Mouse (Mus musculus): ENCODE measurements around the gene Chst2. TPM values are rescaled to one million over a fixed set of nuclear protein-coding genes. Genes with fewer than 3 reads are reported as not detected.

Chst2 gene
- polyA plus RNA-seq, 1 experiment from 2014 or later = 3.9 TPM

DNA sequence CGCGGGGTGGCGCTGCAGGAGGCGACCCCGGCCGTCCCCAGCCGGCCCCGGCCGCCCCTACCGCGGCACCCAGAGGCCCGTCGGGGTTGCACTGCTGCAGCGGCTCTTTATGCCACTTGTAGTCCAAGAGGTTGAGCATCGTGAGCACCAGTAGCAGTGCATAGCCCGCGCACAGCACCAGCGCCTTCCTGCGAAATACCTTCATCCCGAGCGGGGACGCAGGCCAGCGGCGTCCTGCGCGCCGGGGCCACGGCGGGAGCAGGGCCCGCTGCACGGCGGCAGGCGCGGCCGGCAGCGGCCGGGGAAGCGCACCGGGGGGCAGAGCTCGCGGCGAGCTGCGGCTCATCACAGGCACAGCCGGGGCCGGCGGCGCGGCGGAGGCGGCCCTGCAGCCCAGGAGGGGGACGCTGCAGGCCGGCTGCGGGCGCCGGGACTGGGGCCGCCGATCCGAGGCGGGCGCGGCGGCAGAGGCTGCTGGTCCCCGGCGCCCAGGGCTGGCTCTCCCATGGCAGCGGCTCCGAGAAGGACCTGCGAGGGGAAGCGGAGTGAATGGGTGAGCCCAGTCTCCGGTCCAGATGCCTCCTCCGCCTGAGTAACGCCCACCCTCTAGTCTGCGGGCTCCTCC is 464 bp downstream of the Chst2 start:
- Histone ChIP-seq H3K36me3 (replicated peaks) (0 out of 2 replicates have a peak, but pooled peaks cover 2% of the 10 kb centered on the region), H3K4me1 (peaks cover 37% of the 10 kb centered on the region), H3K27me3 (replicated peaks; ENCODE audit: low read depth, poor library complexity, severe bottlenecking) (peaks cover 41% of the 10 kb centered on the region), H3K27ac (replicated peaks) (peak overlapping the region; percentile 88), H3K9me3 (no peaks in the 10 kb centered on the region), H3K4me3 (peak overlapping the region; percentile 82)
- DNase-seq (ENCODE audit: low spot score) = peak; percentile 76
- under 1% methylated on average over 72 of the region's 72 CpGs for WGBS

DNA sequence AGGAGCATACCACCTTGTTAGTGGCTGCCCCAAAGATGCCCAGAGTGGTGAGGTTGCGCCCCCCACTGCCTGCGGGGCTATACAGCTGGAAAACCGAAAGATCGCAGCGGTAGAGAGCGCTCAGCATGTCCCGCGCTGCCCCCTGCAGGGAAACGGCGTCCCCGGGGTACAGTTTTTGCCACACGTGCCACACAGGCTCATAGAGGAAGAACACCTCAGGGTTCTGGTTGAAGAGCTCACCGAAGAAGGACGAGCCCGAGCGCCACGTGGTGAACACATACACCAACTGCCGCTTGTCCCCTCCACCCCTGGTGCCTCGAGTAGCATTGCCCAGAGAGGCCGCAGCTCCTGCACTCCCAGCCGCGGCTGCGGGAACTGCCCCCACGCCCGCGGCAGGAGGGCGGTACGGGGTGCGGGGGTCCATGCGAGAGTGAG is 994 bp downstream of the Chst2 start:
- H3K9me3 ChIP-seq = no peaks in the 10 kb centered on the region
- WGBS = 2% methylated on average over 30 of the region's 30 CpGs
- H3K4me1 ChIP-seq = peaks cover 35% of the 10 kb centered on the region
- peak overlapping the region; percentile 82 for H3K4me3 ChIP-seq
- peak overlapping the region; percentile 88 for H3K27ac ChIP-seq (replicated peaks)
- peaks cover 41% of the 10 kb centered on the region for H3K27me3 ChIP-seq (replicated peaks; ENCODE audit: low read depth, poor library complexity, severe bottlenecking)
- peak; percentile 75 for DNase-seq (ENCODE audit: low spot score)
- 0 out of 2 replicates have a peak, but pooled peaks cover 2% of the 10 kb centered on the region for H3K36me3 ChIP-seq (replicated peaks)

DNA sequence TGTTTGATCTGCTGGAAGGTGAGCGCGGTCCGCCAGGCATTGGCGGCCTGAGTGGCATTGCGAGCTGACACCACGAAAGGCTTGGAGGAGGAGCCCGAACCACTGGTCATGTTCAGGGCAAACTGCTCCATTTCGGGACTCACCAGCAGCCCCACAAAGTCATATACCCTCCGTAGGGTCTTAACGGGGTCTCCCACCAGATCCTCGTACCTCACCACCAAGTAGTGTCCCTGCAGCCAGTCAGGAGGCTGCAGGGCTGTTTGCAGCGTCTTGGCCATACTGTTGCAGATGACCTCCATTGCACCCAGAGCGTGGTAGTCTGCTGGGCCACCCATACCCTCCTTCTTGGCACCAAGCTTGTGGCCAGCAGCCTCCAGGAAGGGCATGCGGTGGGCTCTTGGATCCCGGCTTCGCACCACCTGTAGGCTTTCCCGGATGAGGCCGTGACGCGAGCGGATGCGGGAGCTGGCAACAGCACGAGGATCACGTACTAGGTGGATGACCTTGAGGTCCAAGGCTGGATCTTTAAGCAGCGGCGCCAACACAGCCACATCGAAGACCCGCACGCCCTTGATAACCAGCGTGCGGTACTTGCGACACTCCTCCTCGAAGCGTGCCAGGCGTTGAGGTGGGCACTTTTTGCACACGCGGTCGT is 1.6 kb downstream of the Chst2 start:
- H3K4me1 ChIP-seq = peaks cover 35% of the 10 kb centered on the region
- H3K36me3 ChIP-seq (replicated peaks) = 0 out of 2 replicates have a peak, but pooled peaks cover 2% of the 10 kb centered on the region
- peak overlapping the region; percentile 82 for H3K4me3 ChIP-seq
- H3K27me3 ChIP-seq (replicated peaks; ENCODE audit: low read depth, poor library complexity, severe bottlenecking) = peaks cover 41% of the 10 kb centered on the region
- no peaks in the 10 kb centered on the region for H3K9me3 ChIP-seq
- 71% methylated on average over 38 of the region's 38 CpGs for WGBS
- peak; percentile 12 for DNase-seq (ENCODE audit: low spot score)
- H3K27ac ChIP-seq (replicated peaks) = no peak overlapping the region

DNA sequence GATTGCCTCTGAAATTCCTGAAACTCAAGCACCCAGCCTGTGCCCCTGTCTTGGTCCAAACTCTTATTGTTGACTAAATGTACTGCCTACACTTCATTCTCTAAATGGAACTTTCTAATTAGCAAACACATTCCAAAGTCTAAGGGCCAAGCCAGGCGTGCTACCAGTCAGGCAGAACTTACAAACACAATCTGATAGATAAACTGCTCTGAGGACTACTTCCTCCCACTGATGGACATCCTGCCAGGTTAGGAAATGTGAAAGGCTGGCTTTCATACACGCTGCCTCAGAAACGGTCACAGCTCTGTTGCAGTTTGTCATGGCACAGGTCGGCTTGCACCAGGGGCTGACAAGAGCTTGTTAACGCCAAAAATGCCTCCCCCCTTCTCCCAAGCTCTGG is 4.8 kb downstream of the Chst2 start:
- peaks cover 23% of the 10 kb centered on the region for H3K27me3 ChIP-seq (replicated peaks; ENCODE audit: low read depth, poor library complexity, severe bottlenecking)
- no peak overlapping the region for H3K27ac ChIP-seq (replicated peaks)
- no peak overlapping the region for H3K4me3 ChIP-seq
- H3K36me3 ChIP-seq (replicated peaks) = 0 out of 2 replicates have a peak, but pooled peaks cover 2% of the 10 kb centered on the region
- no peaks in the 10 kb centered on the region for H3K9me3 ChIP-seq
- peaks cover 25% of the 10 kb centered on the region for H3K4me1 ChIP-seq
- WGBS = 32% methylated on average over 5 of the region's 5 CpGs
- DNase-seq (ENCODE audit: low spot score) = no peak

- DNase-seq (ENCODE audit: low spot score) = peak; percentile 20
- H3K36me3 ChIP-seq (replicated peaks) = no peaks in the 10 kb centered on the region
- 38% methylated on average over 1 of the region's 1 CpGs for WGBS
These were observed 14.5 kb downstream of the Chst2 start for GRCm38 (mm10) chr9:95392011-95392410.

GRCm38 (mm10) chr9:95389956-95390355 is 16.6 kb downstream of the Chst2 start:
- H3K9me3 ChIP-seq = no peaks in the 10 kb centered on the region
- H3K4me3 ChIP-seq = no peak overlapping the region
- 92% methylated on average over 3 of the region's 3 CpGs for WGBS
- no peak overlapping the region for H3K27ac ChIP-seq (replicated peaks)
- H3K27me3 ChIP-seq (replicated peaks; ENCODE audit: low read depth, poor library complexity, severe bottlenecking) = no peaks in the 10 kb centered on the region
- peaks cover 4% of the 10 kb centered on the region for H3K4me1 ChIP-seq
- H3K36me3 ChIP-seq (replicated peaks) = no peaks in the 10 kb centered on the region
- DNase-seq (ENCODE audit: low spot score) = no peak

More at GRCm38 (mm10) chr9:95392011-95392410, 14.5 kb downstream of the Chst2 start:
- no peaks in the 10 kb centered on the region for H3K9me3 ChIP-seq
- no peak overlapping the region for H3K4me3 ChIP-seq
- H3K4me1 ChIP-seq = peaks cover 4% of the 10 kb centered on the region
- no peaks in the 10 kb centered on the region for H3K27me3 ChIP-seq (replicated peaks; ENCODE audit: low read depth, poor library complexity, severe bottlenecking)
- H3K27ac ChIP-seq (replicated peaks) = no peak overlapping the region

- no peaks in the 10 kb centered on the region for H3K36me3 ChIP-seq (replicated peaks)
- WGBS = 90% methylated on average over 8 of the region's 8 CpGs
- no peak overlapping the region for H3K27ac ChIP-seq (replicated peaks)
- H3K9me3 ChIP-seq = no peaks in the 10 kb centered on the region
- no peak overlapping the region for H3K4me3 ChIP-seq
- DNase-seq (ENCODE audit: low spot score) = no peak
- H3K27me3 ChIP-seq (replicated peaks; ENCODE audit: low read depth, poor library complexity, severe bottlenecking) = no peaks in the 10 kb centered on the region
- H3K4me1 ChIP-seq = peaks cover 4% of the 10 kb centered on the region
These were observed 18.6 kb downstream of the Chst2 start for GRCm38 (mm10) chr9:95387881-95388380.

DNA sequence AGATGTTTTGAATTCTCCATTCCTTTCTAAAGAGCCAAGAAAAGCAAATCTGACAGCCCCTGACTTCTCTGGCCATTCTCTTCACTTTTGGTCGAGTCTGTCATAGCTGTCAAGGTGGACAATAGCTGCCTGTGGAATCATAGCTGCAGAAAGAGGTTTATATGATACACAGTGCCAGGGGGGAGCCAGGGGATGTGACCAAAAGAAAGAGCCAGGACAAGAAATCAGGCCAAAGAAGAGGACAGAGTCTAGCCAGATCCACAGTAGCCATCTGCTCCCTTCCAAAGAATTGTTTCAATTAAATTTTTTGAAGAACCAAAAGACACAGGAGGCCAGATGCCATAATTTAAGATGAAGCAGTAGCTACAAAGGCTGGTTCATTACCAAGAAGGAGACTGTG is 30.6 kb downstream of the Chst2 start:
- DNase-seq (ENCODE audit: low spot score) = no peak
- Histone ChIP-seq H3K27me3 (replicated peaks; ENCODE audit: low read depth, poor library complexity, severe bottlenecking) (no peaks in the 10 kb centered on the region), H3K4me3 (no peak overlapping the region), H3K27ac (replicated peaks) (no peak overlapping the region), H3K36me3 (replicated peaks) (no peaks in the 10 kb centered on the region), H3K9me3 (no peaks in the 10 kb centered on the region), H3K4me1 (no peaks in the 10 kb centered on the region)
- WGBS = 63% methylated on average over 1 of the region's 1 CpGs

DNA sequence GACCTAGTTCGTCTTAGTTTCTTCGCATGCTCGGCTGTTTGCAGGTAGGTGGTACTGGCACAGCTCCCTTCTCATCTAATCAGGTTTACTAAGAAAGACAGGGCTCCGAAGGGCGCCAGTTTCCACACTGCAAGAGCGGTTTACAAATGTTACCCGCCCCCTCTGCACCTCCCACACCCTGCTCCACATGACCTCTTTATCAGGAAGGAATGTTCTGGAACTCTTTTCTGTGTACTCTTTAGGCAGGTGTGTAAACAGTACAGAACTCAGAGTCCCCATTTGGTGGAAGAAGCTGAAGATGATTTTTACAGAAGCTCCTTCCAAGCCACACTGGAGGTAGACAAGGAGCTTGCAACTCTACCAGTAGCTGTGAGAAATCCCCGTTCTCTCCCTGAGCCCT is 31.2 kb downstream of the Chst2 start:
- 88% methylated on average over 8 of the region's 8 CpGs for WGBS
- no peaks in the 10 kb centered on the region for H3K36me3 ChIP-seq (replicated peaks)
- H3K27ac ChIP-seq (replicated peaks) = no peak overlapping the region
- H3K4me3 ChIP-seq = no peak overlapping the region
- H3K4me1 ChIP-seq = no peaks in the 10 kb centered on the region
- no peaks in the 10 kb centered on the region for H3K27me3 ChIP-seq (replicated peaks; ENCODE audit: low read depth, poor library complexity, severe bottlenecking)
- no peak for DNase-seq (ENCODE audit: low spot score)
- H3K9me3 ChIP-seq = no peaks in the 10 kb centered on the region

- Histone ChIP-seq H3K27ac (replicated peaks) (no peak overlapping the region), H3K4me3 (no peak overlapping the region), H3K36me3 (replicated peaks) (no peaks in the 10 kb centered on the region), H3K9me3 (peaks cover 2% of the 10 kb centered on the region; the same call in 1 of the 2 replicates), H3K27me3 (replicated peaks; ENCODE audit: low read depth, poor library complexity, severe bottlenecking) (no peaks in the 10 kb centered on the region), H3K4me1 (no peaks in the 10 kb centered on the region)
- 97% methylated on average over 1 of the region's 1 CpGs for WGBS
- no peak for DNase-seq (ENCODE audit: low spot score)
These were observed 32.8 kb downstream of the Chst2 start for GRCm38 (mm10) chr9:95373741-95374140.

DNA sequence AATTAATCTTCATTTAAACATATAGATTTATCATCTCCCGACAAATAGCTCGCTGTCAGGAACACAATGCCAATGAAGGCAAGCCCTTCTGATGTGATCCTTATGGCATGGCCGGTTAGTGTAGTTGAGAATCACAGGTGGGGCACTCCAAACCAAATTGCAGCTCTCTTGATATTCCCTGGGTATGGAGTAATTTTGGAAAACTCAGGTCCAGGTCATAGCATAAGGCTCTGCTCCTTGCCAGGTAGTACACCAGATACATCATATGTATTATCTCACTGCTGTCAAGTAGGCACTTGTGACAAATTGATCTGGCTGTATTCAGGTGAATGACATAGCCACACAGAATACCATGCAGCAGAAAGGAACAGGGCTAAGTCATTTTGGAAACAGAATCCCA is 40.6 kb downstream of the Chst2 start:
- H3K36me3 ChIP-seq (replicated peaks) = no peaks in the 10 kb centered on the region
- H3K4me1 ChIP-seq = no peaks in the 10 kb centered on the region
- no peak for DNase-seq (ENCODE audit: low spot score)
- peaks cover 2% of the 10 kb centered on the region; the same call in 1 of the 2 replicates for H3K9me3 ChIP-seq
- H3K27me3 ChIP-seq (replicated peaks; ENCODE audit: low read depth, poor library complexity, severe bottlenecking) = no peaks in the 10 kb centered on the region
- H3K27ac ChIP-seq (replicated peaks) = no peak overlapping the region
- no peak overlapping the region for H3K4me3 ChIP-seq
- 87% methylated on average over 3 of the region's 3 CpGs for WGBS

DNA sequence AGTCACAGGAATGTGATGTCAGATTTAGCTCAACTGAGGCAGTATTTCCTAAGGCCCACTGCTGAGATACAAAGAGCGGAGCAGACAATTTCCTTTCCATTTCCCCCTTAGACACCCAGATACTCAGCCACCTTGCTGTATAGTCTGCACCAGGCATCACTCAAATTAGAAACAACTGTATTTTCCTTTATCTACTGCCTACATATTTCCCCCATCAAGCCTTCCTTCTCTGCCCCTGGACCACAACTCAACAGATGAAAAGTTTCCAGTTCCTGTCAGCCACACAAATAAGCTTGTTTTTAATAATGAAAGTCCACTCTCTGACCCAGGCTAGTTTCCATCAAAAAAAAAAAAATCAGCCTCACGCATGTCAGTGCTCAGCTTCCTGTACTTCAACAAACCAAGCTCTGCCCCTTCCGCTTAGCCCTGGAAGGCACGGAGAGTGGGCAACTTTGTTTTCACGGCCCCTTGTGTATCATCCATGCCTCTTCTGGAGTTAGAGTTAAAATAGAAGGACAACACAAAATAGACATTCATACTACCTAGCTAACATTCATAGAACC is 52.6 kb downstream of the Chst2 start:
- 85% methylated on average over 5 of the region's 5 CpGs for WGBS
- no peaks in the 10 kb centered on the region for H3K27me3 ChIP-seq (replicated peaks; ENCODE audit: low read depth, poor library complexity, severe bottlenecking)
- H3K36me3 ChIP-seq (replicated peaks) = no peaks in the 10 kb centered on the region
- no peak for DNase-seq (ENCODE audit: low spot score)
- H3K4me1 ChIP-seq = no peaks in the 10 kb centered on the region
- no peaks in the 10 kb centered on the region for H3K9me3 ChIP-seq
- no peak overlapping the region for H3K27ac ChIP-seq (replicated peaks)
- no peak overlapping the region for H3K4me3 ChIP-seq

DNA sequence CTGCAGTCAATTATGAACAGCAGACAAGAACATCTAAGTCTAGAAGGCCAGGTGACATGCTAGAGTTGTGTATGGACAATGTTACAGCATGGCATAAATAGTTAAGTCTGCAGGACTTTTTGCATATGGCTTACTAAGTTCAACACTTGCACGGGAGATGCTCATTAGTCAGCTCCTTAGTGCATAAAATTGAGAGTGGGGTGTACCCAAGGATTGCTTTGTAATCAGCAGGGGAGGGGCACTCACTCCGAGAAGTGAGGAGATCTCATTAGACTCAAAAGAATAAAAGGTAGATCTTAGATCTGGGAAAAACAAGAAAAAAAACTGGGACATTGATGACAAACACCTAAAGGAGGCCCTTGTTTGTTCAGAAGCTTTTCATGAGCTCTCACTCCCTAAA is 54.6 kb downstream of the Chst2 start:
- no peak overlapping the region for H3K4me3 ChIP-seq
- no peak overlapping the region for H3K27ac ChIP-seq (replicated peaks)
- no peak for DNase-seq (ENCODE audit: low spot score)
- no peaks in the 10 kb centered on the region for H3K27me3 ChIP-seq (replicated peaks; ENCODE audit: low read depth, poor library complexity, severe bottlenecking)
- 68% methylated on average over 2 of the region's 2 CpGs for WGBS
- H3K36me3 ChIP-seq (replicated peaks) = no peaks in the 10 kb centered on the region
- H3K9me3 ChIP-seq = no peaks in the 10 kb centered on the region
- no peaks in the 10 kb centered on the region for H3K4me1 ChIP-seq
